Mouse (Mus musculus): Measurements from ENCODE around the gene E130116L18Rik.

- TF ChIP-seq POLR2A (IDR thresholded peaks at IDR 0.05; ENCODE audit: low read depth, low read length), result no peak
- no peak for TF ChIP-seq CTCF (conservative IDR thresholded peaks at IDR 0.05; ENCODE audit: insufficient read depth, insufficient read length, low read depth, low read length)
Observed at GRCm38 (mm10) chr5:25246473-25246865, 23.5 kb upstream of the E130116L18Rik start.

Data from kidney, adult 2 months (tissue).